Mouse (Mus musculus): ENCODE results near the gene Armc6. TPM values are rescaled to one million over a fixed set of nuclear protein-coding genes. Genes with fewer than 3 reads are reported as not detected.
A peak's percentile ranks its signal among the peaks of the same experiment; 100 is the strongest.

The Armc6 gene
- polyA plus RNA-seq, 1 experiment from 2014 or later, result 25.8 TPM

- ATAC-seq (replicated peaks; ENCODE audit: low FRiP score, low TSS enrichment, low read depth) (no peak), DNase-seq (ENCODE audit: low spot score) (no peak)
- Histone ChIP-seq H3K4me1 (replicated peaks; ENCODE audit: control insufficient read depth, insufficient read depth, low read length) (no peaks in the 10 kb centered on the region), H3K27me3 (replicated peaks; ENCODE audit: control insufficient read depth, insufficient read depth, low read length) (no peaks in the 10 kb centered on the region), H3K9ac (ENCODE audit: low read length) (no peak overlapping the region), H3K36me3 (ENCODE audit: control insufficient read depth, insufficient read depth, low read length) (peaks cover 90% of the 10 kb centered on the region), H3K4me3 (ENCODE audit: low read depth, low read length) (no peak overlapping the region), H3K27ac (ENCODE audit: low read depth) (no peak overlapping the region), H3K9me3 (ENCODE audit: control insufficient read depth, low read length) (no peaks in the 10 kb centered on the region), H3K4me2 (ENCODE audit: low read length) (no peak overlapping the region)
- 88% methylated on average over 6 of the region's 6 CpGs for WGBS
These were observed 12.4 kb upstream of the Armc6 start for GRCm38 (mm10) chr8:70246622-70247021.

GRCm38 (mm10) chr8:70240642-70241041 is 6.4 kb upstream of the Armc6 start:
- no peak overlapping the region for H3K27ac ChIP-seq (ENCODE audit: low read depth)
- peaks cover 3% of the 10 kb centered on the region for H3K4me1 ChIP-seq (replicated peaks; ENCODE audit: control insufficient read depth, insufficient read depth, low read length)
- H3K9me3 ChIP-seq (ENCODE audit: control insufficient read depth, low read length), result no peaks in the 10 kb centered on the region
- DNase-seq (ENCODE audit: low spot score) (no peak), ATAC-seq (replicated peaks; ENCODE audit: low FRiP score, low TSS enrichment, low read depth) (no peak)
- peaks cover 84% of the 10 kb centered on the region for H3K36me3 ChIP-seq (ENCODE audit: control insufficient read depth, insufficient read depth, low read length)
- H3K9ac ChIP-seq (ENCODE audit: low read length), result no peak overlapping the region
- H3K4me2 ChIP-seq (ENCODE audit: low read length), result no peak overlapping the region
- H3K27me3 ChIP-seq (replicated peaks; ENCODE audit: control insufficient read depth, insufficient read depth, low read length), result no peaks in the 10 kb centered on the region
- 85% methylated on average over 5 of the region's 5 CpGs for WGBS
- H3K4me3 ChIP-seq (ENCODE audit: low read depth, low read length), result no peak overlapping the region

- H3K4me2 ChIP-seq (ENCODE audit: low read length), result no peak overlapping the region
- no peak overlapping the region for H3K27ac ChIP-seq (ENCODE audit: low read depth)
- H3K4me1 ChIP-seq (replicated peaks; ENCODE audit: control insufficient read depth, insufficient read depth, low read length), result peaks cover 16% of the 10 kb centered on the region
- DNase-seq (ENCODE audit: low spot score), result no peak
- WGBS, result 94% methylated on average over 2 of the region's 2 CpGs
- H3K9ac ChIP-seq (ENCODE audit: low read length), result no peak overlapping the region
- H3K4me3 ChIP-seq (ENCODE audit: low read depth, low read length), result no peak overlapping the region
- H3K27me3 ChIP-seq (replicated peaks; ENCODE audit: control insufficient read depth, insufficient read depth, low read length), result no peaks in the 10 kb centered on the region
- peaks cover 63% of the 10 kb centered on the region for H3K36me3 ChIP-seq (ENCODE audit: control insufficient read depth, insufficient read depth, low read length)
- H3K9me3 ChIP-seq (ENCODE audit: control insufficient read depth, low read length), result no peaks in the 10 kb centered on the region
- no peak for ATAC-seq (replicated peaks; ENCODE audit: low FRiP score, low TSS enrichment, low read depth)
These were observed 3.6 kb upstream of the Armc6 start for GRCm38 (mm10) chr8:70237842-70238241.

GRCm38 (mm10) chr8:70234781-70235128 is 489 bp upstream of the Armc6 start:
- H3K4me1 ChIP-seq (replicated peaks; ENCODE audit: control insufficient read depth, insufficient read depth, low read length), result peaks cover 19% of the 10 kb centered on the region
- no peaks in the 10 kb centered on the region for H3K27me3 ChIP-seq (replicated peaks; ENCODE audit: control insufficient read depth, insufficient read depth, low read length)
- peak overlapping the region; percentile 84 for H3K4me2 ChIP-seq (ENCODE audit: low read length)
- H3K9me3 ChIP-seq (ENCODE audit: control insufficient read depth, low read length), result no peaks in the 10 kb centered on the region
- WGBS, result under 1% methylated on average over 15 of the region's 15 CpGs
- no peak for DNase-seq (ENCODE audit: low spot score)
- peaks cover 46% of the 10 kb centered on the region for H3K36me3 ChIP-seq (ENCODE audit: control insufficient read depth, insufficient read depth, low read length)
- ATAC-seq (replicated peaks; ENCODE audit: low FRiP score, low TSS enrichment, low read depth), result no peak
- peak overlapping the region; percentile 83 for H3K9ac ChIP-seq (ENCODE audit: low read length)
- peak overlapping the region; percentile 95 for H3K27ac ChIP-seq (ENCODE audit: low read depth)
- H3K4me3 ChIP-seq (ENCODE audit: low read depth, low read length), result peak overlapping the region; percentile 87

GRCm38 (mm10) chr8:70233606-70234005 is 660 bp downstream of the Armc6 start:
- H3K9me3 ChIP-seq (ENCODE audit: control insufficient read depth, low read length), result no peaks in the 10 kb centered on the region
- peak overlapping the region; percentile 87 for H3K4me3 ChIP-seq (ENCODE audit: low read depth, low read length)
- peaks cover 19% of the 10 kb centered on the region for H3K4me1 ChIP-seq (replicated peaks; ENCODE audit: control insufficient read depth, insufficient read depth, low read length)
- H3K4me2 ChIP-seq (ENCODE audit: low read length), result peak overlapping the region; percentile 90
- 8% methylated on average over 13 of the region's 13 CpGs for WGBS
- H3K36me3 ChIP-seq (ENCODE audit: control insufficient read depth, insufficient read depth, low read length), result peaks cover 47% of the 10 kb centered on the region
- H3K9ac ChIP-seq (ENCODE audit: low read length), result peak overlapping the region; percentile 83; the same call in 1 of the 2 replicates
- no peaks in the 10 kb centered on the region for H3K27me3 ChIP-seq (replicated peaks; ENCODE audit: control insufficient read depth, insufficient read depth, low read length)
- no peak overlapping the region for H3K27ac ChIP-seq (ENCODE audit: low read depth)
- DNase-seq (ENCODE audit: low spot score), result no peak
- peak; percentile 28 for ATAC-seq (replicated peaks; ENCODE audit: low FRiP score, low TSS enrichment, low read depth)

- H3K9ac ChIP-seq (ENCODE audit: low read length), result no peak overlapping the region
- no peak overlapping the region for H3K4me2 ChIP-seq (ENCODE audit: low read length)
- H3K36me3 ChIP-seq (ENCODE audit: control insufficient read depth, insufficient read depth, low read length), result peaks cover 34% of the 10 kb centered on the region
- ATAC-seq (replicated peaks; ENCODE audit: low FRiP score, low TSS enrichment, low read depth) (no peak), DNase-seq (ENCODE audit: low spot score) (no peak)
- no peak overlapping the region for H3K4me3 ChIP-seq (ENCODE audit: low read depth, low read length)
- no peak overlapping the region for H3K27ac ChIP-seq (ENCODE audit: low read depth)
- peaks cover 18% of the 10 kb centered on the region for H3K4me1 ChIP-seq (replicated peaks; ENCODE audit: control insufficient read depth, insufficient read depth, low read length)
- WGBS, result 93% methylated on average over 9 of the region's 9 CpGs
- H3K27me3 ChIP-seq (replicated peaks; ENCODE audit: control insufficient read depth, insufficient read depth, low read length), result no peaks in the 10 kb centered on the region
- no peaks in the 10 kb centered on the region for H3K9me3 ChIP-seq (ENCODE audit: control insufficient read depth, low read length)
These were observed 3.4 kb downstream of the Armc6 start for GRCm38 (mm10) chr8:70230837-70231236.

DNA sequence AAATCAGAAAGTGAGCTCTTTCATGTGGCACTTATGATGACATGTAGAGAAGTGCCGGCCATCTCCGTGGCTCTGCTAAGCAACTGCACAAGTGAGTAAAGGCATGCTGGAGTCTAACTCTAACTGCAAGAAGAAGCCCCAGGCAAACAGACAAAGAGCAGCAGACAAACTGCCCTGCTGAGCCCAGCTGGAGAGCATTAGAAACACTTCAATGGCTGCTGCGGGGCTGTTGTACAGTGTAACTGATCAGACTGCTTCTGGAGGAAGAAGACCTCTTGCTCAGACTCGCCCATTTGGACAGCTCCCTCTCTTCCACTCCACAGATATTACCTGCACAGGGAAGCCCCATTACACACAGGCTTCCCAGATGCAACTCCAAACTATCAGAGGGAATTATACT is 6.3 kb downstream of the Armc6 start:
- Histone ChIP-seq H3K27me3 (replicated peaks; ENCODE audit: control insufficient read depth, insufficient read depth, low read length) (no peaks in the 10 kb centered on the region), H3K4me1 (replicated peaks; ENCODE audit: control insufficient read depth, insufficient read depth, low read length) (0 out of 2 replicates have a peak, but pooled peaks cover 5% of the 10 kb centered on the region), H3K27ac (ENCODE audit: low read depth) (no peak overlapping the region), H3K4me2 (ENCODE audit: low read length) (no peak overlapping the region), H3K9me3 (ENCODE audit: control insufficient read depth, low read length) (no peaks in the 10 kb centered on the region), H3K36me3 (ENCODE audit: control insufficient read depth, insufficient read depth, low read length) (peaks cover 55% of the 10 kb centered on the region), H3K4me3 (ENCODE audit: low read depth, low read length) (no peak overlapping the region), H3K9ac (ENCODE audit: low read length) (no peak overlapping the region)
- WGBS, result 85% methylated on average over 4 of the region's 4 CpGs
- no peak for DNase-seq (ENCODE audit: low spot score)
- ATAC-seq (replicated peaks; ENCODE audit: low FRiP score, low TSS enrichment, low read depth), result no peak

DNA sequence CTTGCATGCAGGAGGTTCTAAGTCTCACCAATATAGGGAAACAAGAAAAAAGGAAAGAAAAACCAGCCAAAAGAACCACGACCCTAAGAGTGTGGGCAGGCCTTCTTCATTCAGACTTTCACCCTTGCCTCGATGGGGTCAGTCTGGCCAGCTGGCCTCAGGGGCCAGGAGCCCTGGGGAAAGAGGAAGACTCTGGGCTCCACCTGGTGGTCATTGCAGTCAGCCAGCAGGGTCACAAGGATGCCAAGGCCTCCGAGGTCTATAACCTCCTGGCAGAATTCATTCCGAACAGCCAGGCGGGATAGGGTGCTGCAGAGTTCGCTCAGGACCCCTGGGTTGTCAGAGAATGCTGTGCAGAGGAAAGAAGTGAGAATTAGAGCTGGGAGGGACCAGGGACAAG is 10.9 kb downstream of the Armc6 start:
- H3K9ac ChIP-seq (ENCODE audit: low read length), result no peak overlapping the region
- H3K9me3 ChIP-seq (ENCODE audit: control insufficient read depth, low read length), result no peaks in the 10 kb centered on the region
- no peak for DNase-seq (ENCODE audit: low spot score)
- H3K4me2 ChIP-seq (ENCODE audit: low read length), result no peak overlapping the region
- no peak overlapping the region for H3K4me3 ChIP-seq (ENCODE audit: low read depth, low read length)
- ATAC-seq (replicated peaks; ENCODE audit: low FRiP score, low TSS enrichment, low read depth), result no peak
- 45% methylated on average over 6 of the region's 6 CpGs for WGBS
- peaks cover 38% of the 10 kb centered on the region for H3K36me3 ChIP-seq (ENCODE audit: control insufficient read depth, insufficient read depth, low read length)
- H3K4me1 ChIP-seq (replicated peaks; ENCODE audit: control insufficient read depth, insufficient read depth, low read length), result 0 out of 2 replicates have a peak, but pooled peaks cover 4% of the 10 kb centered on the region
- H3K27ac ChIP-seq (ENCODE audit: low read depth), result no peak overlapping the region
- no peaks in the 10 kb centered on the region for H3K27me3 ChIP-seq (replicated peaks; ENCODE audit: control insufficient read depth, insufficient read depth, low read length)

DNA sequence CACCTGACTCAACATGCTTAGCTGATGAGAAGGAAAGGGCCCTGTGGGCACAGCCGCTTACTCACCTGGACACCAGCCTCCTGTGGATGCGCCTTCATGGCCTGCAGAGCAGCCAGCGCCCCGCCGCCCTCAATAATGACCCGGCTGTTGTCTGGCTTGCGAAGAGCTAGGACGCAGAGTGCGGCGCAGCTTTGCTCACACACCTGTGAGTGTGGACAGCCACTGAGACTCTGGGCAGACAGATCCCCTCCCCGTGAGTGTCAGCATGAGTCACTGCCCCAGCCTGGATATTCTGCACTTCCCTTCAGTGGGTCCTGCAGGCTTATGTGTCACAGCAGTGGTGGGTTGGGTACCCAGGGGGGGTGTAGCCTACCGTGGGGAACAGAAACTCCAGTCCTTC is 12.2 kb downstream of the Armc6 start:
- 91% methylated on average over 12 of the region's 12 CpGs for WGBS
- Histone ChIP-seq H3K9ac (ENCODE audit: low read length) (no peak overlapping the region), H3K27me3 (replicated peaks; ENCODE audit: control insufficient read depth, insufficient read depth, low read length) (no peaks in the 10 kb centered on the region), H3K27ac (ENCODE audit: low read depth) (no peak overlapping the region), H3K4me3 (ENCODE audit: low read depth, low read length) (no peak overlapping the region), H3K4me2 (ENCODE audit: low read length) (no peak overlapping the region), H3K4me1 (replicated peaks; ENCODE audit: control insufficient read depth, insufficient read depth, low read length) (0 out of 2 replicates have a peak, but pooled peaks cover 4% of the 10 kb centered on the region), H3K36me3 (ENCODE audit: control insufficient read depth, insufficient read depth, low read length) (peaks cover 29% of the 10 kb centered on the region), H3K9me3 (ENCODE audit: control insufficient read depth, low read length) (no peaks in the 10 kb centered on the region)
- ATAC-seq (replicated peaks; ENCODE audit: low FRiP score, low TSS enrichment, low read depth) (peak; percentile 32; the same call in 1 of the 2 replicates), DNase-seq (ENCODE audit: low spot score) (no peak)
